Mouse (Mus musculus) embryo, embryonic 10 days (tissue): ENCODE measurements around the gene Heatr6.
A peak's percentile ranks its signal among the peaks of the same experiment; 100 is the strongest.

Source experiments
- DNase-seq: peaks from one replicate; pipeline ENCODE4 v3.0.0-alpha.2; 2015; ENCODE audit warnings: low spot score

The Heatr6 gene

DNA sequence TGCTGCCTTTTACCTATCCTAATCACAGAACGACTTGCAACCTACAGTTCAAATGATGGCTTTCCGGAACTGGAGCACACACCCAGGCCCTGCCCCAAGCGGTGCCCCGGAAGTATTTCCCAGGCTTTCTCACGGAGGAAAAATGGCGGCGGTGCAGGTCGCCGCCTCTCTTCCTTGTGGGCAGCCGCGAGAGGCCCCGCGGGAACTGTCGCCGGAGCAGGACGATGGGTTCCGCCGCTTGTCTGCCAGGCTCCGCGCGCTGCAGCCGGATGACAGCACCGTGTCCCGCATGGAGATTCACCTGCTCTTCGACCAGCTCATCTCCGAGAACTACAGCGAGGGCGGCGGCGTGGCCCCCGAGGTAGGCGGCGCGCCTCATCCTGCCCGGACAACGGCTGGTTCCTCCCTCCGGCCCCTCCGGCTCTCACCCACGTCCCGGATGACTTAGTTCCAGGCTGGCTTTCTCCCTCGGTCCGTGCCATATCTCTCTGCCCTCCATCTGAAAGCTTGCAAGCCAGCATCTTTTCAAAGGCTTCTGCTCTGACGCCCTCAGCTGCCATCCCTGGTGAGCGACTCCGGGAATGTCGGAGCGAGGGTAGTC, at the start of gene Heatr6:
Gene Heatr6 (plus strand): TSS at position 116 of the 601 bp plus-strand sequence.
- peak; percentile 93 for DNase-seq

DNA sequence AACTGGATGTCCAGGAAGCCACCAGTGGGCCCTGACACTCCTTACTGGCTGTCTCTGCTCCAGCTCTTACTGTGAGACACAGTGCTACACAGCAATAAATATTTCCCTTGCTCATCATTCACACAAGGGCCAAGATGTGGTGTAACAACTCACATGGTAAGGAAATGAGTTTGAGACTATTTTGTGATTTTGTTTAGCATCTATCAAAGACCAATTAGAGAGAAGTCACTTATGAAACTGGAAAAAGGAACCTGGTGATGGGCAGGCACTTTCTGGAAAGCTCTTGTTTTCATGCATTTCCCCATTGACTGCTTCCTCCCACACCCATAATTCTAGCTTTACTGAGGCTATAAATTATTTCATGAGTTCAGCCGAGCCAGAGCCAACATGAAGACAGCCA, 49.8 kb upstream of the Heatr6 start, which contains the start of gene Wfdc17:
Gene Wfdc17 (plus strand): TSS at position 287 of the 400 bp plus-strand sequence.
- no peak for DNase-seq

DNA sequence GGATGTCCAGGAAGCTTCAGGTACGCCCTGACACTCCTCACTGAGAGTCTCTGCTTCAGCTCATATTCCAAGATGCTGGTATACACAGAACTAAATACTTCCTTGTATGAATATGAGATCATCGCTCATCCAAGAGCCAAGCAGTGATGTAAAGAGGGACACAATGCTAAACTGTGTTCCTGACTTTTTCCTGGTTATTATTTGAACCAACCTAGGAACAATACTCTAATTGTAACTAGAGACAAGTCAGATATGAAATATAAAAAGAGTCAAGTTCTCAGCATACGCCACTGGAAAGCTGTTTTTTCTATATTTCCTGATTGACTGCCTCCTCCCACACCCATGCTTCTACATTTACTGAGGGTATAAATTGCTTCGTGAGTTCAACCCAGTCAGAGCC, 44.8 kb upstream of the Heatr6 start, which contains the start of gene Wfdc18:
Gene Wfdc18 (plus strand): TSS at position 301 of the 400 bp plus-strand sequence.
- no peak for DNase-seq

DNA sequence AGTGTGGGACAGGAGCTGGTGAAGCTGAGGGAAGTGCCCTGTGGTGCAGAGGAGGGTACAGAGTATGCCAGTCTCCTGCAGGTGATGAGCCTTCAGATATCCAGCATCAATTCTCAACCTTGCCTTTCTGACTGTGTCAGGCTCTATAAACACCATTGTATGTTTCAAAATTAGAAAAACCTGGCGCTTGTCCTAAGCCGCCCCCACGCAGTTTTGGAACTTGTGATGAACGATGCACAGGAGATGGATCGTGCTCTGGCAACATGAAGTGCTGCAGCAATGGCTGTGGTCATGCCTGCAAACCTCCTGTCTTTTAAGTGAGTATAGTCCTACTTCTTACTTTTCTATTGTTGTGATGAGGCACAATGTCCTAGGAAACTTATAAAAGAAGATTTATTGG, 43.8 kb upstream of the Heatr6 start:
- no peak for DNase-seq

DNA sequence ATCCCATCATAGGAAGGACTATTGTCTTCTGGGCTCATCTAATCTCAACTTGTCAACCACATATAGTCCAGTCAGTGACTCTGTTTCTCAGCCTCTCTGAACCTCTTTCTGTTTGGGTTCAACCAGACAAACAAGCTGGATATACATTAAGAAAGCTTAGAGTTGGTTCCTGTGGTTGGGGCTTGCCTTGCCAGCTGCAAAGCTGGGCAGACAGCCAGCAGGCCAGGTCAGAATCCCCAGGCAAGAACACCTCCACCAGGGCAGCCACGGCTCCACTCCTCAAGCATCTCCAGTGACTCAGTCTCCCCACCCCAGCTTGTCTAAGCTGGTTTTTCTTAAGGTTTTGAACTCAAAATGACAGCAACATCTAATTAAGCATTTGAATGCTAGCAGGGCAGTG, 40.8 kb upstream of the Heatr6 start:
- DNase-seq: no peak

DNA sequence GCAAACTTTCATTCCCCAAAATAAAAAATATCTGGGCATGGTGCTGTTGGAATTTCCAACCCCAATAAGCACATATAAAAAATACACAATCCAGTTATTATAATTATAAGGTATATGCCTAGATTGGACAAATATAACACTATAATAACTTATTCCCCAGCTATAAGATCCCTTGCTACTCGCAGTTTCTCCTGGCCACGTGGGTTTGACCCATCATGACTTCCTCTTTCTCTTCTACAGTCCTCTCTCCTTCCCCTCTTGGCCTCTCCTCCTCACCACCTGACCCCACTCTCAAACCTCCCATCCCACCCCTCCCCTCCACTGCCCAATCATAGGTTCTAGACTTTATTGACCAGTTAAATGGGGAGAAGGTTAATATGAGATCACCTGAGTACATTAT, 39.6 kb upstream of the Heatr6 start:
- no peak for DNase-seq

DNA sequence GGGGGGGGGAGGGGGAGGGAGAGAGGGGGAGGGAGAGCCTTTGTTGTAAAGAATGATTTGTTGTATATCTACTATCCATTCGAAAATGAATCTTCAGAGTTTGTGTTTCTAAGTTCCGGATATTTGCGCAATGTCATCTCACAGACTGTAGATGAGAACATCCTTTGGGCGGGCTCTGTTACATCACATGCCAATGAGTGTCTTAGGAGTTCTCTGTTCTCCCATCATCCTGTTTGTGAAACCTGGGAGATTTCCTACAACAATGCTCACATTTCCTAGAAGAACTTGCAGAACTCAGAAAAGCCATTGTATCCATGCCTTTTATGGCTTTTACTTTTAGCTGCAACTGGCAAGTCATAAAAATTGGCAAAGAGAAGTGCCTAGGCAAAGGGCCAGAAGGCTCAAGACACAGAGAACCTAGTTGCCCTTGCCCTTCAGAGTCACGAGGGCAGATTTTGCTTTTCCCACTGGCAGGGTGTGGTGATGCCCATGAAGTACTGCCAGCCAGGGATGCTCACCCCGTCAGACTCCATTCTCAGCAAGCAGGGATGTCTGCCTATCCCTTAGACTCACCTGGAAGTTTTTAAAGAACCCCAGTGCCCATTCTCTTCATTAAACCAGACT, 36.3 kb upstream of the Heatr6 start:
- DNase-seq: no peak

DNA sequence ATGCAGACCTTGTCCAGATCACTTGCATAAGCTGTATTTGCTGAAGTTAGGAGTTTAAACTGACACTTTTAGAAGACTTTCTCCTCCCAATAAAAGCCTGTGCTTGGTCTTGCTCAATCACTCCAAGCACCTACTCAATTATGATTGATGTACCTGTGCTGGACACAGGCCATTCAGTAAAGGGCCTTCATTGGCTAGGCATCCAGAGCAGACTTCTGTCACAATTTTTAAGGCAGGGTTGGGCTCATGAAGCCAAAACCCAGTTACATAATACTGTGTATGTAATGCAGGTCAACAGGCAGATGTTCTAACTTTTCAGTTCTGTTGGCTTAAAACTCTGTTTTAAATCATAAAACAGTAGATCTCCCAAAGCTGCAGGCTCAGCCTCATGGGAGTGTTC, 32.7 kb upstream of the Heatr6 start:
- DNase-seq: no peak

DNA sequence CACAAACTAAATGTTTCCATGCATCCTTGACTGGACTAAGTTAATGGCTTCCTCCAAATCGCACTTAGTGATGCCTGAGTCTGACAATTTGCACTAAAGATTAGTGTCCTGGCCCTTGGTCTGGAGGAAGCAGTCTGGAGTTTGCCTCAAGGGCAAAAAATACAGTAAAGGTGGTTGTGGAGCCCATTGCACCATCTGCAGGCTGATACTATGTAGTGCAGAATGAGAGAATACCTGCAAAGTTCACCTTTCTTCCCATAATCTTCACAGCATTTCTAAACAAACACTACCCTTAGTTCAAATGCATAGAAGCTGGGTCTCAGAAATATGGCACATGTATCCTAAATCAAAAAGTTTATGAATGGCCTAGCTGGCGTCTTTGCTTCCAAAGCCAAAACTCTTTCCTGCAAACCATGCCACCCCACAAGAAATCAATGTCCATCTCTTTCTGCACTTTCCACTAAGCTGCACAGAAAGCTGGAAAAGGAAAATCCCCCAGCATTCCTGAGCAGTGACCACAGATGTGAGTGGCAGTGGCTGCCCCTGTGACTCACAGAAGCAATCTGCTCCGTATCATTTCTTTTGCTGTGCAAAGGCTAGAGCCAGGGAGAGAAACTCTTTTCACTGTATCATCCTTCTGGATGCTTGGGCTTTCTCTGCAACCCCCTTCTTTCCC, 24.6 kb upstream of the Heatr6 start:
- no peak for DNase-seq

DNA sequence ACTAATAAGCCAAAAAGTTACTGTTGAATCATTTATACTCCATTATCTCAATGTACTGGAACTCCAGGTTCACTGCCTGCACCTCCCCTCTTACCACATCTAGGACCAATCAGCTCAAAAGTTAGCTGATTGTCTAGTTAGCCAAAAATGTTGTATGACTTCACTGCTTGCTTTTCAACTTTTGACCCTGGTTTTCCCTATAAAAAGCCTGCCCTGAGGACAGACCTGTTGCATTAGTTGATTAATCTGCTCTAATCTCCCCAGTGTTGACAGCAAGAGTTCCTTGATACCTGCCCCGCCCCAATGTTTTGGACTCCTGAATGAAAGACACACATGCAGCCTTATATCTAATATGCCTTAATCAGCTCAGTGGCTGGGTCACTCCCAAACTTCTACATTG, 22.4 kb upstream of the Heatr6 start:
- no peak for DNase-seq

DNA sequence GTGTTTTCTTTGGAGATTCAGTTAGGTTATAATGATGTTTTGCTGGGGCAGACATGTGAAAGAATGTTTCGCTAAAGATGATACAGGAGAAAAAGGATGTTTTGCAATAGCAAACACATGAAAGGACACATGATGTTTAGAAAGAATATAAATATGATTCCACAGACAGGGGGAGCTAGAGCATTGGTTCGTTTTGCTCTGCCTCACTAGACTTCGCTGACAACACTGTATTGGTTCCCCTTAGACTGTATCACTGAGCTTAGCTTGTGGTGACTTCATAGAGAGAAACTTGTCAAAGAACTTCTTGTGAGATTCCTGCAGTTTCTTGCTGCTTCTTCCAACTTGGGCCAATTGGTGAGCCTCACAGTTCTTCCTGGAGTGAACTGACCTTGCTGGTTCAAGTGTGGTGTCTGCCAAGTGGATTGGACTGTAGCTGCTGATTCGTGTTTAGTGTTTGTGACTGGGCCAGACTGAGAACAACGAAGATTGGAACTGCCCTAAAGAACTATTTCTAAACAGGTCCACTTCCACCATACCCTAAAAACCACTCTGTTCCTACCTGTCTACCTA, 20.3 kb upstream of the Heatr6 start:
- no peak for DNase-seq

DNA sequence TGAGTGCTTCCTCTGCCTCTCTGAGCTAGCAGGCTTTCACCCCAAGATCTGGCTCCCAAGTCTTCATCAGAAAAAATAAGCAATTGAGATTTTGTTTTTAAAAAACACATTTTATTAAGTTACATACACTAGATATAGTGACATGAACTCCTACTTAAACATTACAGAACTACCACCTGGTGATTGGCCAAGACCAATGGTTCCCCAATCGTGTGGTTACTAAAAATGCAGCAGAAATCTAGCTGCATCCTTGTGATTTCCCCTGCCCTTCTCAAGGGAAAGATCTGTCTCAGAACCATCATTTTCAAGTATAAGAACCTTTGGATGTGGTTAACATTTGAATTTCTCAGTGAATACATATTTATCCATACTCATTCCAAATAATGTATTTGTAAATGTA, 19.3 kb upstream of the Heatr6 start:
- DNase-seq: no peak

DNA sequence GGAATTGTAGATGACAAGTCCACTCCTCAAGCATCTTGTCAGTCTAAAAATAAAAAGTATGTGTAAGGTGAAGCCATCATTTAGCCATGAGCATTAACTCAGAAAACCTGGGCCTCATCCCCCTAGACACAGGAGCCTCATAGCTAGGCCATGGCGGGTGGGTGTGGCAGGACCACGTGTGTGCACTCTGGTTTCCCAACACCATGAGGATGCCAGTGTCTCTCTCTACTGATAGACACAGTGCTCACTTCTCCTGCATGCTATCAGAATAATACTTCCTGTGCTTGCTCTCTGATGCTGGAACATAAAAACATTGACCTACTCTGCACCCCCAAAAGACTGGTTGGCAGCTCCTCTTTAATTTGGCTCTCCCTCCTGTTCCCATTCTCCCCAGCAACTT, 17.6 kb upstream of the Heatr6 start:
- no peak for DNase-seq

DNA sequence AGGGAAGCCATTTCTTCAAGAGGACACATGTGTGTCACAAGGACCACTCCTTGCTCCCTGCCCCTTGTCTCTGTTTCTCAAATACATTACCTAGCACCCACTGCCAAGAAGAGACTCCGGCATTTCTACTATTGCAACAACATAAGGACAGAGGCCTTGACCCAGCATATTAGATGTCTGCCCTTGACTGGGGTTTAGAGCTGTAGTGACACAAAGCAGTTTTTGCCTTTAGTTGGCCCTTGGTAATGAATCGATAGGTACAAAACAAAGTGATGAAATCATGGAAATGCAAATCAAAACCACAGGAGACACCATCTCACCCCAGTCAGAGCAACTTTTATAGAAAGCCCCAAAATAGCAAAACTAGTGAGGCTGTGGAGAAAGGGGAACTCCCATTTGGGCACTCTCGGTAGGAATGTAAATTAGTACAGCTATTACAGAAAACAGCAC, 16.4 kb upstream of the Heatr6 start:
- no peak for DNase-seq

DNA sequence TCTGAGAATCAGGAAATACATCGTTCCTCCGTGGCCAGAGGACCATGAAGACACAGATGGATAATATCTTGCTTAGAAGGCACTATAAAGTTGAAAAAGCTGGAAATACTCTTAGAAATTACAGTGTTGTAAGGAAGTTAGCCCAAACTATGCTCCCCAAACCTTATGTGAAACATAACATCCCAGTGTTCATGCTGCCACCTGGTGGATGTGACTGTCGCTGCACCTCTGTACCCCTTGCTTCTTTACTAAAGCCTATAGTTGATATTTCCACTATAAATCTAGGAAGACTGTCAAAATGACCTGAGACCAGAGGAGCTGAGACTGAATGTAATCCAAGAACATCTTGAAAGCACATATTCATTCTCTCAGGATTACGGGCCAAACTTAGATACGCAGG, 14.3 kb upstream of the Heatr6 start:
- DNase-seq: peak; percentile 88

DNA sequence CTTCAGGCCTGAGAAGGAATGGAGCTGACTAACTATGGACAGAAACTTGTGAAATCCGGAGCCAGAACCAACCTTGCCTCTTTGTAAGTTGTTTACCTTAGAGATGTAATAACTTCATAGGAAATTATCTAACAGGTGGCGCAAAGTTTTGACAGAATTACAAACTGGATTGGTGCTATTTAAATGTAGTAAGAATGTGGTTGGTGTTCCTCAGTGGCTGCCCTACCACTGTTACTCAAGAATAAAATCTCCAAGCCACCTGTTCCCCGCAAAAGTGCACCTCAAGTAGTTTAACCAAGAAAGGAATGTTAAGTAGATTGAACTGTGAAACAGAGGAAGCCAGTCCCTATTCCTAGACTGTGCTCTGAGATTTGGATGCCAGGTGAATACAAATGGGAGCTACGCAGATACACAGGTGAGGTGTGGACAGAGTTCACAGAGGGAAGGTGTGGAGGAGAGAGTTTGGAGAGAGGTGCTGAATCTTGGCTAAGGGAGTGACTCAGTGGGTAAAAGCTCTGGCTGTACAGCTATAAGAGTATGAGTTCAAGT, 13.0 kb upstream of the Heatr6 start:
- no peak for DNase-seq

DNA sequence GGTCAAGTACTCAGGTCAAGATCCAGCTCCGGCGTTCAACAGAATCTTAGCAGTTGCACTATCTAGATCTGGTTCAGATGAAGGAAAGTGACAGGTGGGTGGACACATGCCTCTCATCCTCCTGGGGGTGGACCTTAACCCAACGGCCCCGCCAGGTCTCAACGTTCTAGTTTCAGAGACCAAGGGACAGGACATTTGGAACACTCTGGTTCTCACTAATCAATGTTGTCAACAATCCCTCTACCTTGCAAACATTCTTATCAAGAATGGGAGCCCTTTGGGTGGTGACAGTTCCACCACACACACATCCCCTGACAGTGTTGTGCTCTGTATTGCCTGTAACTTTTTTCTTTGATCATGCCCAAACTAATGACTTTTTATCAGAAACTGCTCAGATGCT, 11.7 kb upstream of the Heatr6 start:
- DNase-seq: no peak

DNA sequence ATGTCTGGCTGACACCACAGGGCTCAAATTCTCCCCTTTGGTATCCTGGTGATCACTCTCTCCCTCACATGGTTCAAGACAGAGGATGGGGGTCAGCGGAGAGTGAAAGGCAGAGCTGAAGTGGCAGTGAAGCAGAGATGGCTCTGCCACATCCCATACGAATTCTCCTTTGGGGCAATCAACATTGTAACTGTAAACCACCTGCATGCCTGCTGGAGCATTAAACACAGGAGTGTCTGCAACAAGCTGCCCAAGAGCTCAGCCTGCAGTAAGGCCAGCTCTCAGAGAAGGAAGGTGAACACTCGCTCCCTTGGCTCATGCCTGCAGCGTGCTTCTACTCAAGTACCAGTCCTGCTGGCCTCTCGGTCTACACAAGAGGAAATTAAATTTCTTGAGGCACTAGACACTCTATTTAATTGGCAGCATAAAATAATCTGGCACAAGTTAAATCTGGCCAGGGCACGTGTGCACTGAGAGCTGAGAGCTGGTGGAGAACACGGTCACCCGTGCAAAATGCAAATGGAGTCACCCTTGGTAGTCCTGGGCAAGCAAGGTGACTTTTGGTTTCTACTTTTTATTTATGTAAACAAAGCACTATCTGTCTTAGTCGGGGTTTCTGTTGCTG, 10.7 kb upstream of the Heatr6 start:
- DNase-seq: no peak

DNA sequence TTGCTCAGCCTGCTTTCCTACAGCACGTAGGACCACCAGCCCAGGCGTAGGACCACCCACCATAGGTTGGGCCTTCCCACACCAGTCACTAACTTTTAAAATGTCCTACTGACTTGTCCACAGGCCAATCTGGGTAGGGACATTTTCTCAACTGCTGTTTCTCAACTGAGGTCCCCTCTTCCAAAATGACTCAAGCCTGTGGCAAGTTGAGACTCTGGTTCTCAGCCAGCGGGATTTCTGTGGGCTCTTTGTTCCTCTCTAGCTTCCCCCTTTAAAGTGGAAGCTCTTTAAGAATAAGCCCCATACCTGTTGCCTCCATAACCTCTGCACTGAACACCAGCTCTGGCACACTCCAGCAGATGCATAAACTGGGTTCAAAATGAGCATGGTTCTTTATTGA, 10.0 kb upstream of the Heatr6 start:
- DNase-seq: no peak

DNA sequence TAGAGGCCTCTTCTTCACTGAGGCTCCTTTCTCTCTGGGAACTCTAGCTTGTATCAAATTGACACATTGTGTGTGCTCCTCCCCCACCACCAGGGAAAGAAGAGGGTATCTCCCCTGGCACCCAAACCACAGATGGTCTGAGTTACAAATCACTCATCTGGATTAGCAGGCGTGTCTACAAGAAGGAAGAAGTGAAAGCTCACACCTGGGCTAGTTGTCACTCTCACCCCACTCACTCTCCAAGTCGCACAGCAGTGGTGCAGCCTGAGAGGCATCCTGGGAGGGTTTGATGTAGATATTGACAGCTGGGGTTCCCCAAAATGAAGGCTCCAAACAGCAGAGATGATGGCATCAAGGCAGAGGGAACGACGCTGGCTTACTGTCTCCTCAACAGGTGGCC, 7.3 kb upstream of the Heatr6 start:
- DNase-seq: no peak

DNA sequence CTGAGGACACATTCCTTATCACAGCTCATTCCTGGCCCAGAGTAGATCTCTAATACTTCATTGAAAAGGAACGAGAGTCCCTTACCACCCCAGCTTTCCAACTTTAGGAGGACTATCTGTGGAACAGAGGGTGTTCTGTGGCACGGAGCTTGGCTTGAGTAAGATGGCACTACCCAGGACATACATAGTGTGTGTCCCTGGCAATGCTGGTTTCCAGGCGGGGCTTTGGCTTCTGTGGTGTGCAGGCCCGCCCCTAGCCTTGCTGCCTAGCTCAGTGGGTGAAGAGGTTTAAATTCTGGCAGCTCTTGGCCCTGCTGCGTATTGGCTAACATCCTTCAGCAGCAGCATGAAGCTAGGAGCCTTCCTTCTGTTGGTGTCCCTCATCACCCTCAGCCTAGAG, 6.8 kb upstream of the Heatr6 start, which contains the start of gene Wfdc21:
Gene Wfdc21 (plus strand): TSS at position 260 of the 400 bp plus-strand sequence.
- no peak for DNase-seq
